Comparison of ENCODE assay signal across 17 mouse cellular contexts in genomic region chr3:142899683-142900082, GRCm38 (mm10). TPM values are rescaled to one million over a fixed set of nuclear protein-coding genes. Genes with fewer than 3 reads are reported as not detected.
DNase-seq lines count a peak whose midpoint lies in the region; ATAC-seq and TF ChIP-seq lines count a peak whose summit lies in the region.
"Had no signal": no experiment of that assay in that cellular context is flagged by ENCODE, and none has a peak within 500 bp of the region (broad histone marks: within the 10 kb centered on the region; RNA-seq: fewer than 3 reads in every experiment).

No protein-coding gene starts in this region.

- no peak for TF ChIP-seq EP300 in CH12.LX (IDR thresholded peaks at IDR 0.05; ENCODE audit: low read length)

- H3K4me1 ChIP-seq in CH12.LX (ENCODE audit: control insufficient read depth in 1 of 2, insufficient read depth in 2 of 2) = peaks cover 0 to 3% of the 10 kb centered on the region in 2 experiments; a peak in 2 of 4 replicates
- no peaks in the 10 kb centered on the region for H3K4me1 ChIP-seq in cerebellum, adult 2 months (ENCODE audit: control insufficient read depth, insufficient read depth, low read length)
- H3K4me1 ChIP-seq: embryonic facial prominence, embryonic 10.5 days; forebrain, embryonic 15.5 days; heart, embryonic 12.5 days; intestine, embryonic 15.5 days had no signal

- no peak overlapping the region for H3K4me2 ChIP-seq in CH12.LX (ENCODE audit: insufficient read depth, low read depth, poor library complexity, severe bottlenecking)
- H3K4me2 ChIP-seq: forebrain, embryonic 15.5 days; heart, embryonic 12.5 days; intestine, embryonic 15.5 days had no signal

- dilution Hi-C loops in CH12.LX (cut with MboI; ENCODE audit: extremely low pct_ligation_motif_present, extremely low pct_unique_long_range_greater_than_20kb, low sequenced_read_pairs) = no loop called here

- TF ChIP-seq CTCF in CH12.LX (conservative IDR thresholded peaks at IDR 0.05 in 1 of 2, IDR thresholded peaks at IDR 0.05 in 1 of 2; ENCODE audit: low read depth in 2 of 2, low read length in 2 of 2) = peak in 1 of 2 experiments; percentile 28; a peak in 2 of 4 replicates
- TF ChIP-seq CTCF in cerebellum, adult 2 months (IDR thresholded peaks at IDR 0.05; ENCODE audit: borderline replicate concordance, insufficient read depth, low read depth, low read length) = no peak

- H3K9me3 ChIP-seq in CH12.LX (replicated peaks; ENCODE audit: low read length) = no peaks in the 10 kb centered on the region
- H3K9me3 ChIP-seq: embryonic facial prominence, embryonic 10.5 days; forebrain, embryonic 15.5 days; intestine, embryonic 15.5 days had no signal

- H3K27ac ChIP-seq in CH12.LX (ENCODE audit: insufficient read depth, low read depth) = no peak overlapping the region
- no peak overlapping the region for H3K27ac ChIP-seq in cerebellum, adult 2 months (ENCODE audit: insufficient read depth, low read length)
- H3K27ac ChIP-seq: embryonic facial prominence, embryonic 10.5 days; forebrain, embryonic 15.5 days; heart, adult 2 months; hindbrain, postnatal 0 days; intestine, embryonic 15.5 days had no signal

- ATAC-seq in common myeloid progenitor, adult 5-6 weeks (replicated peaks; ENCODE audit: low read depth, poor library complexity, severe bottlenecking) = peak; percentile 59
- peak; percentile 62 for ATAC-seq in megakaryocyte-erythroid progenitor cell, adult 5-6 weeks (replicated peaks; ENCODE audit: low FRiP score, low TSS enrichment, poor library complexity, severe bottlenecking)
- ATAC-seq: forebrain, embryonic 15.5 days; hindbrain, postnatal 0 days; intestine, embryonic 15.5 days had no signal

- WGBS in cerebellum, adult 2 months = 82% methylated on average over 2 of the region's 2 CpGs

- intact Hi-C loops in gastrocnemius, postnatal 36 days (cut with DNase I) = no loop called here
- intact Hi-C loops in gastrocnemius, postnatal 14 days (cut with DNase I; ENCODE audit: low total_unique reads) = no loop called here

- no peaks in the 10 kb centered on the region for H3K27me3 ChIP-seq in CH12.LX (replicated peaks)
- H3K27me3 ChIP-seq in cerebellum, adult 2 months (ENCODE audit: control insufficient read depth, insufficient read depth, low read length) = no peaks in the 10 kb centered on the region
- H3K27me3 ChIP-seq: forebrain, embryonic 15.5 days; heart, embryonic 12.5 days; intestine, embryonic 15.5 days had no signal

- peak; percentile 15 for DNase-seq in CD4-positive, CD25-positive, alpha-beta regulatory T cell, adult 2 months (ENCODE audit: low read depth, low spot score)
- DNase-seq in CH12.LX (ENCODE audit: extremely low read depth) = no peak
- no peak for DNase-seq in gastrocnemius, postnatal 36 days
- DNase-seq in gastrocnemius, postnatal 14 days = no peak
- DNase-seq in cerebellum, adult 2 months = no peak
- DNase-seq: cerebellum, adult 11-12 months; cerebellum, adult 9-11 months; cerebellum, postnatal 36 days; kidney, adult 18-20 months had no signal

- no peaks in the 10 kb centered on the region for H3K36me3 ChIP-seq in CH12.LX (replicated peaks in 1 of 2; ENCODE audit: control insufficient read depth in 1 of 2, insufficient read depth in 1 of 2, low read length in 1 of 2)
- H3K36me3 ChIP-seq: embryonic facial prominence, embryonic 10.5 days; forebrain, embryonic 15.5 days; heart, embryonic 12.5 days; intestine, embryonic 15.5 days had no signal

- peak; percentile 9 for TF ChIP-seq RAD21 in CH12.LX (IDR thresholded peaks at IDR 0.05; ENCODE audit: low read depth, low read length)

- H3K4me3 ChIP-seq in CH12.LX (replicated peaks in 1 of 3; ENCODE audit: low read depth in 2 of 3, low read length in 2 of 3, poor library complexity in 1 of 3) = no peak overlapping the region
- no peak overlapping the region for H3K4me3 ChIP-seq in cerebellum, adult 2 months (replicated peaks; ENCODE audit: insufficient read depth, low read depth, low read length)
- H3K4me3 ChIP-seq: embryonic facial prominence, embryonic 10.5 days; forebrain, embryonic 15.5 days; heart, adult 2 months; heart, embryonic 12.5 days; intestine, embryonic 15.5 days had no signal

- H3K9ac ChIP-seq in CH12.LX (ENCODE audit: insufficient read depth, low read depth) = no peak overlapping the region
- H3K9ac ChIP-seq: forebrain, embryonic 15.5 days; heart, embryonic 12.5 days; intestine, embryonic 15.5 days had no signal

- in situ Hi-C loops in CH12.LX (cut with MboI; ENCODE audit: low pct_ligation_motif_present, low pct_unique_long_range_greater_than_20kb, low sequenced_read_pairs) = no loop called here

- TF ChIP-seq POLR2A in CH12.LX (IDR thresholded peaks at IDR 0.05; ENCODE audit: low read depth, low read length) = no peak
- TF ChIP-seq POLR2A in cerebellum, adult 2 months (IDR thresholded peaks at IDR 0.05; ENCODE audit: borderline replicate concordance, insufficient read depth, low read length) = no peak

- no peaks in the 10 kb centered on the region for H3K79me2 ChIP-seq in CH12.LX (replicated peaks; ENCODE audit: control insufficient read depth, extremely low read depth, insufficient read depth, poor library complexity, severe bottlenecking)

TF ChIP-seq in CH12.LX, 34 proteins besides CTCF, POLR2A, EP300 and RAD21:
- TF ChIP-seq TBP (conservative IDR thresholded peaks at IDR 0.05; ENCODE audit: low read depth, low read length) = no peak
- no peak for TF ChIP-seq RCOR1 (conservative IDR thresholded peaks at IDR 0.05; ENCODE audit: low read depth, low read length)
- TF ChIP-seq USF1 (IDR thresholded peaks at IDR 0.05; ENCODE audit: low read depth, low read length) = no peak
- TF ChIP-seq ZC3H11A (IDR thresholded peaks at IDR 0.05; ENCODE audit: low read depth, low read length) = no peak
- TF ChIP-seq MAFK (IDR thresholded peaks at IDR 0.05; ENCODE audit: insufficient replicate concordance, low read length) = no peak
- TF ChIP-seq SMC3 (IDR thresholded peaks at IDR 0.05; ENCODE audit: low read depth, low read length) = peak; percentile 15; the same call in 1 of the 2 replicates
- TF ChIP-seq IRF4 (IDR thresholded peaks at IDR 0.05; ENCODE audit: low read depth, low read length) = no peak
- TF ChIP-seq ZNF384 (IDR thresholded peaks at IDR 0.05; ENCODE audit: low read depth, low read length) = no peak

RNA-seq across cellular contexts. Expression of gene Pkn2, which starts 17.9 kb away (rescaled TPM):
- total RNA-seq in CH12.LX (2012; rRNA removed) (39.5 and 43.6 TPM in 2 replicates), CH12.LX (2014; rRNA removed) (54.3 and 66.1 TPM in 2 replicates)
- polyA plus RNA-seq in CH12.LX (2012; ENCODE audit: insufficient read length, low read depth) = 49.2 and 51.9 TPM in 2 replicates
- total RNA-seq in common myeloid progenitor, adult 5-6 weeks (2017) = 99.1 and 100 TPM in 2 replicates
- total RNA-seq in megakaryocyte-erythroid progenitor cell, adult 5-6 weeks (2014; fragmentation: Nextera tagmentation) = 59.7 and 69.4 TPM in 2 replicates
- total RNA-seq in megakaryocyte-erythroid progenitor cell, adult 5-6 weeks (2017) = 78.4 and 95.0 TPM in 2 replicates
- total RNA-seq in gastrocnemius, postnatal 36 days (2021) = 10 to 100 TPM; 42.7 to 44.5 TPM
- 10 to 100 TPM; 32.9 to 34.2 TPM for total RNA-seq in gastrocnemius, postnatal 14 days (2021)
- polyA plus RNA-seq in cerebellum, adult 2 months (2012; rRNA removed) = 13.2 and 13.6 TPM in 2 replicates
